Mouse (Mus musculus) cerebral cortex, adult 2 months (tissue): Measurements from ENCODE around the gene Zfp217.

Experiments
- WGBS: fragments of 180-500 bp; shearing (Covaris S2); methylation state at CpG from one replicate; pipeline ENCODE4 v1.1.7; 2018; 5-methylcytosine and 5-hydroxymethylcytosine counted together

Zfp217 gene

GRCm38 (mm10) chr2:170132716-170133092 is 15.2 kb downstream of the Zfp217 start:
- 2% methylated on average over 3 of the region's 3 CpGs for WGBS

DNA sequence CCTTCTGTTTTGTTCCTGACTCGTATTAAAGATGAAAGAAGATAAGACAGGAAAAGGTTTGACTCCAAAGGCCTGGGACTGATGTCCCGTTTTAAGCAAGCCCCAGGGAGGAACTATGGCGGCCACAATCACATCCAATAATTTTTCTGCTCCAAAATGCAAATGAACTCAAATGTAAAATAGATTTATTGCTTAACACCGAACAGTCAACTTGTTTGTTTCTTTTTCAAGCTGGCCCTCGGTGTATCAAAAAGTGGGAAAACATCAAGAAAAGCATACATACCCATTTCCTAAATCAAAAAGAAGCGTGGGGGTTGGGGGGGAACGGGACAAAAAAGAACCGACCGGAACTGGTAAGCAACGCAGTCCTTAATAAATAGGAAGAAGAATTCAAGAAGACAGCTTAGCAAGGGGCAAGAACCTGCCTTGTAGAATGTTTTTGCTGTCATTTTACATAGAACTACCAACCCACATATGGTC is 15.9 kb downstream of the Zfp217 start:
- WGBS, result 6% methylated on average over 10 of the region's 10 CpGs

- under 1% methylated on average over 94 of the region's 122 CpGs for WGBS
Measured at GRCm38 (mm10) chr2:170130780-170131645, 16.9 kb downstream of the Zfp217 start.

DNA sequence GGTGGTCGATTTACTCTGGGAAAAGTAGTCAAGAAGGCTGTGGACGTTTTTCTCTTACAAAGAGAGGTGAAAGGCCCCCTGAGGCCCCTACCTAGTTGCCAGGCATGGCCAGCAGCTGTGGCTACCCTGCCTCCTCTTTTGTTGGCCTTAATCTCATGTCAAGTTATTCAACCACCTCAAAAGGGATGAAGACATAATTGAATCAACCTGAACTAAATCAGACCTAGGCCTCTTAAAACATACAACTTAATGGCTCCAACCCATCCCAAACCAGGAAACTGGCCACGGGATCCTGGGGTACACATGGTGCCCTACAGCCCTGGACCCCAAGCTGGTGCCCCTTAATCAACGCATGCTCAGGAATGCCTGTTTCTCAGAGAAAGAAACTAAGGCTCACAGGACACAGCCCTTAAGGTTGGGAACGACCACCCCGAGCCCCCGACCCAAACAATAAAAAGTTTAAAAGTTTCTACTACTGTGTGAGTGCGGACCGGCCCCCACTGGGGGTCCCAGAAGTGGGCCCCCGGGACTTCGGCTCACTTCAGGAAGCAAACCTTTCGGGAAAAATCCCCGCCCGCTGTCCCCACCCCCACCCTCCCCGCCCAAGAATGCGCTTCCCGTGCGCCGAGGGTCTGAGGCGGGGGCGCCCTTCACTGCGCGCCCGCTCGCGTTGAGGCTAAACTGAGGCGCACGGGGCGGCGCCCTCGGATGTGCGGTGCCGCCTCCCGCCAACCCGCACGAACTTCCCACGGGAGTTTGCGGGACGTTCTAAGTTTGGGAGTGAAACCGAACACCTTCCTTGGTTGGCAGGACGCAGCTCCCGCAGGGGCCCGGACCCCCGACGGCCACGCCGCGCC is 17.8 kb downstream of the Zfp217 start:
- 6% methylated on average over 48 of the region's 48 CpGs for WGBS

GRCm38 (mm10) chr2:170129248-170129922 is 18.5 kb downstream of the Zfp217 start:
- WGBS, result 71% methylated on average over 5 of the region's 5 CpGs

GRCm38 (mm10) chr2:170128461-170129247 is 19.2 kb downstream of the Zfp217 start:
- WGBS, result 77% methylated on average over 7 of the region's 7 CpGs

GRCm38 (mm10) chr2:170127523-170127922 is 20.4 kb downstream of the Zfp217 start:
- 60% methylated on average over 3 of the region's 3 CpGs for WGBS

DNA sequence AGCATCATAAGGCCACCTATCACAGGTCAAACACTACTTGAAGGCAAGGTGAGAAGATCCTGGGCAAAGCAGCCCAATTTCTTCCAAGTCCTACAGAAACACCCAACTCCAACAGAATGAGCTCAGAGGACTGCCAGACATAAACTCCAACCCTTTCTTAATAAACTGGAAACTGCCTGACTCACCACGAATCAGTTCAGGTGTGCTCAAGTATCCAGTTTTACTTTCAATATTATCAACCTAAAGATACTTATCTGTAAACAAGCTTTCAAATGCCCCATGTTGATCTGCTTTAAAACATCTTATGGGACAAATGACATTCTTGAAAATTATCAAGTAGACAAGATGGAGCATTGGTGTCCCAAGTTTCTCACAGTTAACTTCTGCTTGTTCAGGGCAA is 21.6 kb downstream of the Zfp217 start:
- WGBS, result 81% methylated on average over 1 of the region's 1 CpGs

DNA sequence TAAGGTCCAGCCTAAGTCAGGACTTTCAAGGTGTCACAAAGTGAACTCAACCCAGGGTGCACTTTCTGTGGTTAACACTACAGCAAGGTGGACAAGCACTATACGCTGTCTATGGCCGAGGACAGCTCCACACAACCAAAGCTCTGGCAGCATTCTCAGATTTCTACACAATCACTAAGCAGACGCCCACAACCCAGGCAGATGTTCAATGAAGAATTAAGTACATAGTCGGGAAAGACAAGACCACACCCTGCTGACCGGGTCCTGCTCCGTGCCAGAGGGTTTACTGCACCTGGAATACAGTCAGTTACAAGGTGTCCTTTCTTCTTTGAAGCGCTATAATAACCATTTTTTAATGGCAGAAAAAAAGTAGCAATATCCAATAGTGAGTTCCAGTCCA is 25.7 kb downstream of the Zfp217 start:
- 90% methylated on average over 7 of the region's 7 CpGs for WGBS

GRCm38 (mm10) chr2:170120139-170121027 is 27.5 kb downstream of the Zfp217 start:
- 93% methylated on average over 19 of the region's 19 CpGs for WGBS

- 39% methylated on average over 4 of the region's 4 CpGs for WGBS
Measured at GRCm38 (mm10) chr2:170116704-170117281, 31.1 kb downstream of the Zfp217 start.

DNA sequence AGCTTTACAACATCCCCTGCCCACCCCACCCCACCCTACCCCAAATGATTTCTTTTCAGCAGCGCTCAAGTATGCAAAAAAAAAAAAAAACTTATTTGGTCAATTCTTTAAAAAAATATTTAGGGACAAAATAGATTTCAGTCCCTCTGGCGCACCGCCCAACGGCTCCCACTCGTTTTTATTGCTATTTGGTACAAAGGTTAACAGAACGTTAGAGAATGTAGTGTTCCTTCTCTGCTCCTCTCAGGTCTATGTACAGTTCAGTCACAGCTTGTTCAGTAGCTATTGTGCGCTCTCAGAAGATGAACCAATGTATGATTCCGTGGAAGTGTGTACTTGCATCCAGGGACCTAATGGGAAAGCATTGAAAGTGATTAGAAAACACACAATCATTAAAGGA is 37.6 kb downstream of the Zfp217 start:
- 85% methylated on average over 8 of the region's 8 CpGs for WGBS

GRCm38 (mm10) chr2:170109528-170109927 is 38.4 kb downstream of the Zfp217 start:
- WGBS, result 52% methylated on average over 5 of the region's 5 CpGs

- whole genome bisulfite sequencing, result 80% methylated on average over 3 of the region's 3 CpGs
Measured at GRCm38 (mm10) chr2:170107791-170108190, 40.1 kb downstream of the Zfp217 start.

- WGBS, result 69% methylated on average over 9 of the region's 9 CpGs
Measured at GRCm38 (mm10) chr2:170106000-170106399, 41.9 kb downstream of the Zfp217 start.

DNA sequence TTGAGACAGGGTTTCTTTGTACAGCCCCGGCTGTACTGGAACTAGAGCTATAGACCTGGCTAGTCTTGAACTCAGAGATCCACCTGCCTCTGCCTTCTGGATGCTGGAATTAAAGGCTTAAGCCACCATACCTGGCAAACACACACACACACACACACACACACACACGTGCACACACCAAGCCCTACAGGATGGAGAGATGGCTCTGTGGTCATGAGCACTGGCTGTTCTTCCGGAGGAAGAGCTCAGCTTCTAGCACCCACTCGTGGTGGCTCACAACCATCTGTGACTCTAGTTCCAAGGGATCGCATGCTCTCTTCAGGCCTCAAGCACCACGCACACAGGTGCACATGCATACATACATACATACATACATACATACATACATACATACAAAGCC is 43.5 kb downstream of the Zfp217 start:
- WGBS, result 80% methylated on average over 6 of the region's 6 CpGs

- WGBS, result 35% methylated on average over 9 of the region's 9 CpGs
Measured at GRCm38 (mm10) chr2:170103852-170104251, 44.1 kb downstream of the Zfp217 start.

DNA sequence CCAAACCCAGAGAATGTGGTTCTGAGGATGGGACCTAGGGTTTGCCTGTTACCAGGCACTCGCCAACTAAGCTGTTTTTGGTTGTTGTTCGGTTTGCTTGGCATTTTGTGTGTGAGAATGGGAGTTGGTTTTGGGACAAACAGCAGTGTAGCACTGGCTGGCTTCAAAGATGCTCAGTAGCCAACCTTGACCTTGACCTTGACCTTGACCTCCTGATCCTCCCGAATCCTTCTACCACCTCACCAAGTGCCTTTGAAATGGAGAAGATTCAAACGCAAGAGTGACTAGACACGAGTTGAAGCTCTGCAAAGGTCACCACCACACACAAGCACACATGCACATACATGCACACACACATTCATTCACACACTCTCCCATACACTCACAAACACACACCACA is 44.6 kb downstream of the Zfp217 start:
- 89% methylated on average over 5 of the region's 5 CpGs for WGBS

- WGBS, result 66% methylated on average over 7 of the region's 7 CpGs
Measured at GRCm38 (mm10) chr2:170101932-170102331, 46.0 kb downstream of the Zfp217 start.

GRCm38 (mm10) chr2:170101132-170101531 is 46.8 kb downstream of the Zfp217 start:
- 5% methylated on average over 12 of the region's 12 CpGs for WGBS
